Comparison of ENCODE assay signal across 8 mouse cellular contexts in the genomic region with DNA sequence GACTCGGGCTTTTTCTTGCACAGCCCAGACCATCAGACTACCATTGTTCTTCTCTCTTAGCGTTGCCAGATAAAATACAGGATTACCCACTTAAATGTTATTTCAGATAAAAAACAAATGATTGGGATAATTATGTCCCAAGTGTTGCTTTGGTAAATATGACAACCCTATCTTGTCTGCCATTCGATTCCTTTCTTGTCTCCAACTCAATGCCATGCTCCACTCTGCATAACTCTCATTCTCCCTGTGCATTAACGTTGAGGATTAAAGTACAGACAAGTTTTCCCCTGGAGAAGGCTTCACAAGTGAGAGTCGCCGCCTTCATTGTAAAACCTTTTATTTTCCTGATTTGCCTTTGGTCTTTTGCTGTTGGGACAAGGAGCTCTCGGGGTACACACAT. TPM values are rescaled to one million over a fixed set of nuclear protein-coding genes. Genes with fewer than 3 reads are reported as not detected.
DNase-seq lines count a peak whose midpoint lies in the region; ATAC-seq and TF ChIP-seq lines count a peak whose summit lies in the region.

No protein-coding gene starts in this region.

- whole genome bisulfite sequencing in kidney, embryonic 15.5 days: 46% methylated on average over 7 of the region's 7 CpGs
- WGBS in hindbrain, embryonic 15.5 days: 47% methylated on average over 7 of the region's 7 CpGs
- WGBS in midbrain, embryonic 14.5 days: 48% methylated on average over 7 of the region's 7 CpGs

- ATAC-seq in kidney, embryonic 15.5 days (replicated peaks; ENCODE audit: low FRiP score): no peak
- ATAC-seq in hindbrain, embryonic 15.5 days (ENCODE audit: low FRiP score, low read depth): peak; percentile 27; the same call in 1 of the 2 replicates
- peak; percentile 31; the same call in 1 of the 2 replicates for ATAC-seq in midbrain, embryonic 14.5 days (ENCODE audit: low FRiP score, low TSS enrichment)

- no peaks in the 10 kb centered on the region for H3K36me3 ChIP-seq in kidney, embryonic 15.5 days
- H3K36me3 ChIP-seq in hindbrain, embryonic 15.5 days: no peaks in the 10 kb centered on the region
- no peaks in the 10 kb centered on the region for H3K36me3 ChIP-seq in midbrain, embryonic 14.5 days (ENCODE audit: control insufficient read depth, insufficient read depth, low read length)

- H3K4me2 ChIP-seq in kidney, embryonic 15.5 days: peak overlapping the region; percentile 53
- peak overlapping the region; percentile 51 for H3K4me2 ChIP-seq in hindbrain, embryonic 15.5 days
- H3K4me2 ChIP-seq in midbrain, embryonic 14.5 days (ENCODE audit: low read length): peak overlapping the region; percentile 44

- no peak for TF ChIP-seq POLR2A in cortical plate, adult 2 months (IDR thresholded peaks at IDR 0.05; ENCODE audit: extremely low read depth, insufficient read depth, low read length)

- peaks cover 40% of the 10 kb centered on the region for H3K27me3 ChIP-seq in kidney, embryonic 15.5 days
- peaks cover 13% of the 10 kb centered on the region; the same call in 1 of the 2 replicates for H3K27me3 ChIP-seq in hindbrain, embryonic 15.5 days
- H3K27me3 ChIP-seq in midbrain, embryonic 14.5 days (ENCODE audit: control insufficient read depth, insufficient read depth, low read length): no peaks in the 10 kb centered on the region

- no peak overlapping the region for H3K9ac ChIP-seq in kidney, embryonic 15.5 days
- peak overlapping the region; percentile 35 for H3K9ac ChIP-seq in hindbrain, embryonic 15.5 days
- no peak overlapping the region; the same call in 1 of the 2 replicates for H3K9ac ChIP-seq in midbrain, embryonic 14.5 days (replicated peaks; ENCODE audit: low read length)

- H3K4me1 ChIP-seq in kidney, embryonic 15.5 days: no peaks in the 10 kb centered on the region
- no peaks in the 10 kb centered on the region; the same call in 1 of the 2 replicates for H3K4me1 ChIP-seq in cortical plate, adult 2 months (ENCODE audit: control insufficient read depth, insufficient read depth, low read length)
- no peaks in the 10 kb centered on the region for H3K4me1 ChIP-seq in hindbrain, embryonic 15.5 days (replicated peaks)
- H3K4me1 ChIP-seq in midbrain, embryonic 14.5 days (ENCODE audit: control insufficient read depth, insufficient read depth, low read length): no peaks in the 10 kb centered on the region

- TF ChIP-seq CTCF in cortical plate, adult 2 months (IDR thresholded peaks at IDR 0.05; ENCODE audit: extremely low read depth, insufficient read depth, low read length): no peak

- peak overlapping the region; percentile 96; the same call in 1 of the 2 replicates for H3K27ac ChIP-seq in kidney, embryonic 15.5 days
- H3K27ac ChIP-seq in cortical plate, adult 2 months (ENCODE audit: insufficient read depth, low read length): peak overlapping the region; percentile 25
- peak overlapping the region; percentile 91 for H3K27ac ChIP-seq in hindbrain, embryonic 15.5 days (replicated peaks)
- H3K27ac ChIP-seq in midbrain, embryonic 14.5 days (replicated peaks; ENCODE audit: low read depth, low read length): peak overlapping the region; percentile 90

- DNase-seq in kidney, postnatal 36 days: no peak
- DNase-seq in midbrain, embryonic 14.5 days: no peak
- no peak for DNase-seq in thymus, postnatal 25 days
- DNase-seq in layer of hippocampus, postnatal 10 days (ENCODE audit: low spot score in 2 of 2): no peak
- no peak for DNase-seq in urinary bladder, adult 2 months (ENCODE audit: low spot score)

- no peaks in the 10 kb centered on the region for H3K9me3 ChIP-seq in kidney, embryonic 15.5 days (replicated peaks)
- no peaks in the 10 kb centered on the region for H3K9me3 ChIP-seq in hindbrain, embryonic 15.5 days
- H3K9me3 ChIP-seq in midbrain, embryonic 14.5 days (ENCODE audit: control insufficient read depth, low read length): no peaks in the 10 kb centered on the region

- H3K4me3 ChIP-seq in kidney, embryonic 15.5 days (replicated peaks): peak overlapping the region; percentile 68
- peak overlapping the region; percentile 77 for H3K4me3 ChIP-seq in cortical plate, adult 2 months (ENCODE audit: insufficient read depth, low read length)
- peak overlapping the region; percentile 78 for H3K4me3 ChIP-seq in hindbrain, embryonic 15.5 days
- peak overlapping the region; percentile 60 for H3K4me3 ChIP-seq in midbrain, embryonic 14.5 days (replicated peaks; ENCODE audit: low read depth, low read length)

RNA-seq across cellular contexts. Expression of gene Abcb7, which starts 0.3 kb away (rescaled TPM):
- 9.9 and 10.2 TPM in 2 replicates for polyA plus RNA-seq in kidney, embryonic 15.5 days (2015; fragmentation: Nextera tagmentation; extraction: Ambion mirVana)
- polyA plus RNA-seq in cortical plate, adult 2 months (2012; rRNA removed): 10.8 and 11.0 TPM in 2 replicates
- polyA plus RNA-seq in hindbrain, embryonic 15.5 days (2015; fragmentation: Nextera tagmentation; extraction: Ambion mirVana): 6.4 and 6.8 TPM in 2 replicates
- polyA plus RNA-seq in midbrain, embryonic 14.5 days (2014; fragmentation: Nextera tagmentation; extraction: Ambion mirVana): 9.3 and 13.6 TPM in 2 replicates
- 10 to 100 TPM; 18.8 to 20.2 TPM for total RNA-seq in layer of hippocampus, postnatal 10 days (2021)
- polyA plus RNA-seq in urinary bladder, adult 2 months (2012; rRNA removed): 5.6 and 6.6 TPM in 2 replicates

Comparison
In these comparisons a context has a peak if more than half of its experiments do, and no peak if none do; other contexts are left out.
1. H3K27ac ChIP-seq: peak in every context shown above with its lines; median percentile 96 in kidney, embryonic 15.5 days; 91 in hindbrain, embryonic 15.5 days; 90 in midbrain, embryonic 14.5 days; 25 in cortical plate, adult 2 months.